Mouse (Mus musculus) heart, postnatal 0 days (tissue): ENCODE data around the gene Tasp1. TPM values are rescaled to one million over a fixed set of nuclear protein-coding genes. Genes with fewer than 3 reads are reported as not detected.

Experiments
- ATAC-seq: fragments of 200-750 bp; cut with Nextera tagmentation; 2 replicates; pipeline ENCODE4 v1.8.0; 2017; ENCODE audit warnings: low read depth, moderate number of reproducible peaks, moderate library complexity; ENCODE audit not compliant: insufficient read depth
- DNase-seq: peaks from one replicate; pipeline ENCODE4 v3.0.0-alpha.2; 2016; ENCODE audit warnings: low spot score
- H3K27ac ChIP-seq: fragments of 300-500 bp; sonication (generic); 2 replicates; pipeline ENCODE4 v1.5.1; 2014; ENCODE audit warnings: low read depth, mild to moderate bottlenecking
- H3K27me3 ChIP-seq: fragments of 300-500 bp; sonication (generic); 2 replicates; pipeline ENCODE4 v1.6.1; 2014; ENCODE audit warnings: low read length, mixed read lengths; ENCODE audit not compliant: control insufficient read depth, insufficient read depth
- H3K36me3 ChIP-seq: fragments of 300-500 bp; sonication (generic); replicated peaks from 2 replicates; pipeline ENCODE4 v1.6.1; 2014; ENCODE audit warnings: low read length, mixed read lengths; ENCODE audit not compliant: control insufficient read depth, insufficient read depth
- H3K4me1 ChIP-seq: fragments of 300-500 bp; sonication (generic); 2 replicates; pipeline ENCODE4 v1.6.1; 2014; ENCODE audit warnings: antibody characterized with exemption; ENCODE audit not compliant: control insufficient read depth, insufficient read depth
- H3K4me2 ChIP-seq: fragments of 300-500 bp; sonication (generic); 2 replicates; pipeline ENCODE4 v1.6.1; 2014; ENCODE audit warnings: low read depth, mild to moderate bottlenecking, low read length, moderate library complexity
- H3K4me3 ChIP-seq: fragments of 300-500 bp; sonication (generic); 2 replicates; pipeline ENCODE4 v1.5.1; 2014; ENCODE audit warnings: low read depth, low read length
- H3K9ac ChIP-seq: fragments of 300-500 bp; sonication (generic); replicated peaks from 2 replicates; pipeline ENCODE4 v1.6.1; 2014; ENCODE audit warnings: low read depth, low read length, mixed read lengths
- H3K9me3 ChIP-seq: fragments of 300-500 bp; sonication (generic); replicated peaks from 2 replicates; pipeline ENCODE4 v1.6.1; 2016; ENCODE audit warnings: low read length; ENCODE audit not compliant: control insufficient read depth
- CTCF ChIP-seq: IDR thresholded peaks from 2 replicates; pipeline ENCODE4 v1.5.1; 2016; ENCODE audit warnings: antibody characterized with exemption, control low read depth, low read depth
- EP300 ChIP-seq: IDR thresholded peaks from 2 replicates; pipeline ENCODE4 v1.6.1; 2016; ENCODE audit warnings: antibody characterized with exemption, low read depth
- WGBS: fragments of 180-500 bp; shearing (Covaris S2); extraction: QIAGEN DNeasy Blood & Tissue Kit; methylation state at CpG from one replicate; pipeline ENCODE4 v1.1.7; 2014; 5-methylcytosine and 5-hydroxymethylcytosine counted together
- polyA plus RNA-seq: library from polyadenylated mRNA; unstranded; fragments of >200 nt; fragmentation: Nextera tagmentation; extraction: Ambion mirVana; gene quantifications from 2 replicates; pipeline ENCODE4 v1.2.1, GENCODE M21; 2015
- total RNA-seq: library from RNA; depleted of rRNA; stranded (reverse); fragments of >200 nt; gene quantifications from 2 replicates; pipeline ENCODE4 v1.2.3, GENCODE M21; 2014; ENCODE audit warnings: low replicate concordance; rRNA removed

Tasp1 gene
- total and polyA plus RNA-seq, 2 experiments from 2014 or later = 1.2 to 9.6 TPM

DNA sequence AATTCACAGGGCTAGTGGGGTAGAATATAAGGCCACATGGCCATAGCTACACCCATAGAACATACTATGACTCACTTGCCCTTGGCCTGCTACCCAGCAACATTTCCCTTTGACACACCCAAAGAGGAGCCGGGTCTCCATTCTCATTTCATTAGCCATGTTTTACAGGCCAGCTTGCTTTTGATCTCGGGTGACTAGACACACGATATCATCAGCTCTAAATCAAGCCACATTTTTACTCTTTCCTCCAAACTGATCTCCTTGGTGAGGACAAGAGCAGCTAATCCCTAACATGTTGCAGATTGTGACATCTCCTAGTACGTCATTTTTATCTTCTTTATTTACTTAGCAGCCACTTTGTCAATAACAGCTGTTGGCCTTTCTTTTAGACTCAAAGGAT is 277.9 kb downstream of the Tasp1 start:
- Histone ChIP-seq H3K9ac (no peak overlapping the region), H3K4me2 (no peak overlapping the region), H3K27ac (no peak overlapping the region), H3K4me3 (no peak overlapping the region), H3K4me1 (no peaks in the 10 kb centered on the region), H3K9me3 (no peaks in the 10 kb centered on the region), H3K36me3 (no peaks in the 10 kb centered on the region), H3K27me3 (no peaks in the 10 kb centered on the region)
- TF ChIP-seq CTCF (no peak), EP300 (no peak)
- DNase-seq (no peak), ATAC-seq (no peak)
- WGBS = 73% methylated on average over 4 of the region's 4 CpGs

DNA sequence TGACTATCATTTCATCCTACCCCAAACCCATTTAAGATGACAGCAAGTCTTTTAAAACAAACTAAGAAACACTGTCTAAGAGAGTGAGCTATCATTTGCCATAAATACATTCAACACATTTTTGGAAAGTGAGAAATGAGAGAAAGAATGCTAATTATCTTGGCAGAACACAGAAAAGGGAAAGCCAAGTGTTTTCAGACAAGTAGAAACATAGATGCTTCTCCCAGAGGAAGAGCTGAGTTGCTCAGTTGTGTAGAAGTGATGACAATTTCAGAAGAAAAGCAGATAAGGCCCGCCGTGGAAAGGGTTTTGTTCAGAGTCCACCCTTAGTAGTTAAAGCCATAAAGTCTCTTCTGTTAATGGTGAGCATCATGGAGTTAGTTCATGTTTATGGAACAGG is 281.7 kb downstream of the Tasp1 start:
- TF ChIP-seq EP300 (no peak), CTCF (no peak)

DNA sequence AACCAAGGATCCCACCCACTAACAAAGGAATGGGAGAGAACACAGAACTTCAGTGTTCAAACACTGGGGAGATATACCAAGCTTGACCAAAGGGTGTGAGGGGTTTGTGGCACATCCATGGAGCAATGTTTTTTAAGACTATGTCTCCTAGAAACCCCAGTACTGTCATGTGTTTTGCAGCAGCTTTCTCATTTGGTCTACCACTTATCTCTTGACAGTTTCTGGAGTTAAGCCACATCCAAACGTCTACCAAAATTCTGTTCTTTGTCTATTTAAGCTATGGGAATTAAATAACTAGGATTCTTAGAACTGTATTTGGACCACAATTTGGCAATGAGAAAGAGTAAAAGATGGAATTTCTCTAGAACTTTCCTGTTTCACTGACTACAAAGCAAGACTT is 282.1 kb downstream of the Tasp1 start:
- no peak for ATAC-seq
- no peak for DNase-seq
- Histone ChIP-seq H3K4me1 (no peaks in the 10 kb centered on the region), H3K4me3 (no peak overlapping the region), H3K9me3 (no peaks in the 10 kb centered on the region), H3K27me3 (no peaks in the 10 kb centered on the region), H3K36me3 (no peaks in the 10 kb centered on the region), H3K9ac (no peak overlapping the region), H3K4me2 (no peak overlapping the region), H3K27ac (no peak overlapping the region)
- no peak for TF ChIP-seq CTCF
- TF ChIP-seq EP300 = no peak
- 40% methylated on average over 1 of the region's 1 CpGs for WGBS

More for the DNA sequence above, 281.7 kb downstream of the Tasp1 start:
- Histone ChIP-seq H3K27me3 (no peaks in the 10 kb centered on the region), H3K4me2 (no peak overlapping the region), H3K27ac (no peak overlapping the region), H3K9ac (no peak overlapping the region), H3K36me3 (no peaks in the 10 kb centered on the region), H3K4me1 (no peaks in the 10 kb centered on the region), H3K9me3 (no peaks in the 10 kb centered on the region), H3K4me3 (no peak overlapping the region)
- DNase-seq (no peak), ATAC-seq (no peak)
- 17% methylated on average over 2 of the region's 2 CpGs for WGBS

Other genes with a start within 250 kb of the Tasp1 start
- gene Gm17374, start 85.2 kb upstream of the Tasp1 start, total RNA-seq = not detected in 2 replicates
- not detected in 2 replicates for gene Gm17374, start 85.2 kb upstream of the Tasp1 start, polyA plus RNA-seq
- 1.7 and 2.9 TPM in 2 replicates for gene Esf1, start 103.8 kb upstream of the Tasp1 start, total RNA-seq
- gene Esf1, start 103.8 kb upstream of the Tasp1 start, polyA plus RNA-seq = 10.8 and 12.9 TPM in 2 replicates
- 17.0 and 17.1 TPM in 2 replicates for gene Ndufaf5, start 103.8 kb upstream of the Tasp1 start, total RNA-seq
- gene Ndufaf5, start 103.8 kb upstream of the Tasp1 start, polyA plus RNA-seq = 33.4 and 35.1 TPM in 2 replicates